Mouse (Mus musculus) lung, postnatal 0 days (tissue): ENCODE data around the gene Slc4a4. TPM values are rescaled to one million over a fixed set of nuclear protein-coding genes. Genes with fewer than 3 reads are reported as not detected.

Experiments
- ATAC-seq: fragments of 200-750 bp; cut with Nextera tagmentation; 2 replicates; pipeline ENCODE4 v1.8.0; 2017; ENCODE audit warnings: moderate library complexity
- DNase-seq: peaks from one replicate; pipeline ENCODE4 v3.0.0-alpha.2; 2016; ENCODE audit warnings: low spot score
- H3K27ac ChIP-seq: fragments of 300-500 bp; sonication (generic); 2 replicates; pipeline ENCODE4 v1.5.1; 2014; ENCODE audit warnings: antibody characterized with exemption, mild to moderate bottlenecking, low read length, mixed read lengths
- H3K27me3 ChIP-seq: fragments of 300-500 bp; sonication (generic); replicated peaks from 2 replicates; pipeline ENCODE4 v1.6.1; 2014; ENCODE audit warnings: low read length, mixed read lengths; ENCODE audit not compliant: insufficient read depth
- H3K36me3 ChIP-seq: fragments of 300-500 bp; sonication (generic); 2 replicates; pipeline ENCODE4 v1.6.1; 2014; ENCODE audit warnings: low read length, mixed read lengths; ENCODE audit not compliant: insufficient read depth
- H3K4me1 ChIP-seq: fragments of 300-500 bp; sonication (generic); 2 replicates; pipeline ENCODE4 v1.6.1; 2014; ENCODE audit warnings: antibody characterized with exemption, low read depth, low read length, mixed read lengths; ENCODE audit not compliant: insufficient read depth
- H3K4me2 ChIP-seq: fragments of 300-500 bp; sonication (generic); replicated peaks from 2 replicates; pipeline ENCODE4 v1.6.1; 2014; ENCODE audit warnings: low read depth, mild to moderate bottlenecking, low read length, moderate library complexity, mixed read lengths
- H3K4me3 ChIP-seq: fragments of 300-500 bp; sonication (generic); 2 replicates; pipeline ENCODE4 v1.5.1; 2014; ENCODE audit warnings: low read depth, low read length
- H3K9ac ChIP-seq: fragments of 300-500 bp; sonication (generic); replicated peaks from 2 replicates; pipeline ENCODE4 v1.6.1; 2014; ENCODE audit warnings: low read depth, mild to moderate bottlenecking
- H3K9me3 ChIP-seq: fragments of 300-500 bp; sonication (generic); 2 replicates; pipeline ENCODE4 v1.6.1; 2016; ENCODE audit warnings: low read length, mixed read lengths
- CTCF ChIP-seq: IDR thresholded peaks from 2 replicates; pipeline ENCODE4 v1.5.1; 2016; ENCODE audit warnings: antibody characterized with exemption, mild to moderate bottlenecking
- EP300 ChIP-seq: IDR thresholded peaks from 2 replicates; pipeline ENCODE4 v1.6.1; 2016; ENCODE audit warnings: antibody characterized with exemption, mild to moderate bottlenecking, control low read depth
- WGBS: fragments of 180-500 bp; shearing (Covaris S2); extraction: QIAGEN DNeasy Blood & Tissue Kit; methylation state at CpG from one replicate; pipeline ENCODE4 v1.1.7; 2014; 5-methylcytosine and 5-hydroxymethylcytosine counted together
- polyA plus RNA-seq: library from polyadenylated mRNA; unstranded; fragments of >200 nt; fragmentation: Nextera tagmentation; extraction: Ambion mirVana; gene quantifications from 2 replicates; pipeline ENCODE4 v1.2.1, GENCODE M21; 2015

Gene Slc4a4
- polyA plus RNA-seq, 1 experiment from 2014 or later = 2.9 TPM

GRCm38 (mm10) chr5:88994533-88994932 is 107.9 kb downstream of the Slc4a4 start:
- Histone ChIP-seq H3K9me3 (no peaks in the 10 kb centered on the region), H3K4me1 (no peaks in the 10 kb centered on the region), H3K4me2 (no peak overlapping the region), H3K9ac (no peak overlapping the region), H3K27ac (no peak overlapping the region), H3K27me3 (no peaks in the 10 kb centered on the region), H3K4me3 (no peak overlapping the region), H3K36me3 (no peaks in the 10 kb centered on the region)
- TF ChIP-seq CTCF (no peak), EP300 (no peak)
- DNase-seq = no peak
- 82% methylated on average over 5 of the region's 5 CpGs for WGBS
- ATAC-seq = no peak

- Histone ChIP-seq H3K9ac (no peak overlapping the region), H3K4me2 (no peak overlapping the region), H3K4me3 (no peak overlapping the region), H3K27me3 (no peaks in the 10 kb centered on the region), H3K4me1 (no peaks in the 10 kb centered on the region), H3K36me3 (no peaks in the 10 kb centered on the region), H3K9me3 (no peaks in the 10 kb centered on the region), H3K27ac (no peak overlapping the region)
- DNase-seq (no peak), ATAC-seq (no peak)
- TF ChIP-seq CTCF (no peak), EP300 (no peak)
- 97% methylated on average over 8 of the region's 8 CpGs for WGBS
These were observed 109.6 kb downstream of the Slc4a4 start for GRCm38 (mm10) chr5:88996246-88996645.

- H3K4me2 ChIP-seq = no peak overlapping the region
- no peaks in the 10 kb centered on the region for H3K9me3 ChIP-seq
- H3K27me3 ChIP-seq = no peaks in the 10 kb centered on the region
- no peak overlapping the region for H3K9ac ChIP-seq
- ATAC-seq = no peak
- no peaks in the 10 kb centered on the region for H3K4me1 ChIP-seq
- no peaks in the 10 kb centered on the region for H3K36me3 ChIP-seq
- no peak overlapping the region for H3K27ac ChIP-seq
- no peak for DNase-seq
- WGBS = 90% methylated on average over 6 of the region's 6 CpGs
- TF ChIP-seq EP300 = no peak
- TF ChIP-seq CTCF = no peak
- H3K4me3 ChIP-seq = no peak overlapping the region
These were observed 110.7 kb downstream of the Slc4a4 start for GRCm38 (mm10) chr5:88997277-88997676.

- no peak overlapping the region for H3K9ac ChIP-seq
- DNase-seq (peak; percentile 62), ATAC-seq (peak; percentile 43)
- no peak overlapping the region for H3K27ac ChIP-seq
- no peaks in the 10 kb centered on the region for H3K27me3 ChIP-seq
- no peak overlapping the region for H3K4me2 ChIP-seq
- H3K36me3 ChIP-seq = no peaks in the 10 kb centered on the region
- H3K4me3 ChIP-seq = no peak overlapping the region
- 76% methylated on average over 6 of the region's 6 CpGs for WGBS
- TF ChIP-seq EP300 (0 out of 2 replicates have a peak, but pooled peaks have one; percentile 7), CTCF (no peak)
- no peaks in the 10 kb centered on the region for H3K4me1 ChIP-seq
- H3K9me3 ChIP-seq = no peaks in the 10 kb centered on the region
These were observed 113.2 kb downstream of the Slc4a4 start for GRCm38 (mm10) chr5:88999793-89000192.

GRCm38 (mm10) chr5:89000598-89000997 is 114.0 kb downstream of the Slc4a4 start:
- no peak for DNase-seq
- 96% methylated on average over 6 of the region's 7 CpGs for WGBS
- TF ChIP-seq EP300 (no peak), CTCF (no peak)
- no peaks in the 10 kb centered on the region for H3K36me3 ChIP-seq
- no peak overlapping the region for H3K27ac ChIP-seq
- H3K9ac ChIP-seq = no peak overlapping the region
- H3K4me1 ChIP-seq = no peaks in the 10 kb centered on the region
- H3K9me3 ChIP-seq = no peaks in the 10 kb centered on the region
- no peak overlapping the region for H3K4me3 ChIP-seq
- H3K27me3 ChIP-seq = no peaks in the 10 kb centered on the region
- no peak for ATAC-seq
- H3K4me2 ChIP-seq = no peak overlapping the region

- no peaks in the 10 kb centered on the region for H3K4me1 ChIP-seq
- H3K4me2 ChIP-seq = no peak overlapping the region
- no peak overlapping the region for H3K27ac ChIP-seq
- no peaks in the 10 kb centered on the region for H3K9me3 ChIP-seq
- no peak overlapping the region for H3K9ac ChIP-seq
- H3K36me3 ChIP-seq = no peaks in the 10 kb centered on the region
- H3K27me3 ChIP-seq = no peaks in the 10 kb centered on the region
- TF ChIP-seq CTCF (no peak), EP300 (no peak)
- DNase-seq = no peak
- no peak for ATAC-seq
- H3K4me3 ChIP-seq = no peak overlapping the region
- WGBS = 42% methylated on average over 5 of the region's 5 CpGs
These were observed 123.5 kb downstream of the Slc4a4 start for GRCm38 (mm10) chr5:89010116-89010515.

GRCm38 (mm10) chr5:89012456-89012855 is 125.8 kb downstream of the Slc4a4 start:
- no peak overlapping the region for H3K27ac ChIP-seq
- H3K9me3 ChIP-seq = no peaks in the 10 kb centered on the region
- no peak overlapping the region for H3K9ac ChIP-seq
- no peak overlapping the region for H3K4me3 ChIP-seq
- no peak for ATAC-seq
- DNase-seq = peak; percentile 53
- H3K36me3 ChIP-seq = no peaks in the 10 kb centered on the region
- no peaks in the 10 kb centered on the region for H3K27me3 ChIP-seq
- TF ChIP-seq CTCF (no peak), EP300 (no peak)
- WGBS = 71% methylated on average over 3 of the region's 3 CpGs
- H3K4me2 ChIP-seq = no peak overlapping the region
- no peaks in the 10 kb centered on the region for H3K4me1 ChIP-seq
